Mouse (Mus musculus) c-Kit-positive CD71-negative TER-119-negative erythroid progenitor cells, embryonic 14.5 days (primary cell): ENCODE measurements around the gene Pml.

Experiments used
- DNase-seq: peaks from one replicate; pipeline ENCODE4 v3.0.0-alpha.2; 2013; ENCODE audit warnings: low read depth

Pml gene

DNA sequence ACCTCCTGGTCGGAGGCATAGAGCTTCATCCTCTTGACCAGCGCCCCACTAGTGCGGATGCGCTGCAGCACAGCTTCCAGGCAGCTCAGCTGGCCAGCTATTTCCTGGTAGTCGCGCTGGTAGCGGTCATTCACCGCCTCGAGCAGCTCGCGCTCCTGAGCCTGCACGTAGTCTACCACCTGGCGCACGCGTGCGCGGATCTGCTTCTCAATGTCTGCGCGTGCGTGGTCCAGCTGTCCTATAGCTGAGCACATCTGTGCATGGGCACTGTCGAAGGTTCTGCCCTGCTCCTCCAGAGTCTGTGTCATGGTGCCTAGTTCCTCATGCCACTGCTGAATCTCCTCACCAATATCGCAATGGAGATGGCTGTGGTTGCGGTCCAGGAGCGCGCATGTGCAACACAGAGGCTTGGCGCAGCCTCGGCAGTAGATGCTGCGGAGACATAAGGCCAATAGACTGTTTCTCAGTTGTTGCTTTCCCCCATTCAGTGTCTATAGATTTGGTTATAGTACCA is 15.0 kb downstream of the Pml start:
- no peak for DNase-seq

GRCm38 (mm10) chr9:58232374-58232773 is 17.2 kb downstream of the Pml start:
- no peak for DNase-seq

DNA sequence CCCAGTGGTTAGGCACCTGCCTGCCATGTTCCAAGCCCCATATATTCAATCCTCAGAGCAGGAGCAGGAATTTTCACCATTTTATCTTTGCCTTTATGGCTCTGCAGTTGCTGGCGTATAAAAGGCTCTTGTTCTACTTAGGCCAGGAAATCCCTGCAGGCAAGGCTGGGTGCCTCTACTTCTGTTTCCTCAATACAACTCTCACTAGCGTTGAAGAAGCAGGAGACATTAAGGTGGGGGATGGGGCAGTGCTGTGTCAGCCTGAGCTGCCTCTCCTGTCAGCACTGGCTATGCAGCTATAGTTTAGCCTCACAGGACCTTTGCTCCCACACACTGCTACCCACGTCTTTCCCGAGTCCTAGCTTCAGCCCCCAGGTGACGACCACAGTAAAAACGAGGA is 17.8 kb downstream of the Pml start:
- DNase-seq = no peak

- no peak for DNase-seq
Observed at GRCm38 (mm10) chr9:58228777-58229466, 20.7 kb downstream of the Pml start.

DNA sequence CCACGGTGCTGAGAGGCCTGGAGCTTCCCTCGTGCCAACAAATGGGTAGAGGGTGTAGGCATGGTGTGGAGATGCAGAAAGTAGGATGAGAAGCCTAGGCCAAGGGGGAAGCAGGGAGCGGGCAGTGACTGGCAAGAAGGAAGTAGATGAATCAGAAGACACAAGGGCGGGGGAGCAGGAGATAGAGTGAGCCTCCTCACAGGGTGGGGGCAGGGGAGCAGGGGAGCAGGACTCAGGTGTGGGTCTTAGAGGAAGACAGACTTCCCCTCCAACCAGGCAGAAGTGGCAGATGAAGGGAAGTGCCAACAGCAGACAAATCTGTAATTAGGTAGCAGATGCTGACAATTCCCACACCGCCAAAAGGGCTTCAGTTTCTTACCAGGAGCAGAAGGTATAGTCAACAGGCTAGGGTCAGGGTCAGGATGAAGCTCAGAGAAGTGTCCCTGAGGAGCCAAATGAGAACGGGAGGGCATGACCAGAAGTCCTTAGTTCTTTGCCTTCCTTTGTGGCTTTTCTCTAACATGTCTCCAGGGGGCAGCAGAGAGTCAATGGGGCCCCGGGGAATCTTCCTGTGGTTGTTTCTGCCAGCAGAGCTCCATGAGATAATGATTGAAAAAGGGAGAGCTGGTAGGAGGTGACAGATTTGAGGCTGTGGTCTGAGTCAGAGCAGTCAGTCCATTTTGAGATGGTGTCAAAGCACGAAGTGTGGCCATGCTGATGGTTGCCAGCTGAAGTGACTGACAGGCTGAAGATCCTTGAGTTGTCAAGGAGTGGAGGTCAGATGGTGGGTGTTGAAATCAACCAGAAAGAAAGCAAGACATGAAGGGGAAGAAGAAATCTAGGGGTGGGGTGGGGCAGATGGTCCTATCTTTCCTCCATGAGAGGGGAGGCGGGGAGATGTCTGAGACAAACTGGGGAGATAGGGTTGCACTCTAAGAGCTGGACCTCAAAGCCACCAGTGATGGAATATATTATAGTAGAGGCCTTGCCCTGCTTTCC is 23.4 kb downstream of the Pml start:
- peak; percentile 76 for DNase-seq

DNA sequence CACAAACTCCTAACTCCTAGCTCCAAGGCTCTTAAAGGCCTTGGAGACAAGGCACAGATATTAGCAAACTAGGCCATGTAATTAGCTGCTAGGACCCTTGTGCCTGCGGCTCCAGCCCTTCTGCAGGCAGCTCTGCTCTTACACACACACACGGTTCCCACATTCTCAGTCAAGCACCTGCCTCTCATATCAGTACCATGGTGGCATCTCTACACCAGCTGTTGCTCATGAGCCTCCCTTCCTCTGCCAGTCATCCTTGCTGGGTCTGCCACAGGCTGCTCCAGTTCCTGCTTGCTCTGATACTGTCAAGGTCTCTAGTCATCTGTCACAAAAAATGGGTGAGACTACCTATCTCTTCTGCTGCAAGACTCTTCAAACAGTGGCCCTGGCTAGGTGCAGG is 25.2 kb downstream of the Pml start:
- no peak for DNase-seq

DNA sequence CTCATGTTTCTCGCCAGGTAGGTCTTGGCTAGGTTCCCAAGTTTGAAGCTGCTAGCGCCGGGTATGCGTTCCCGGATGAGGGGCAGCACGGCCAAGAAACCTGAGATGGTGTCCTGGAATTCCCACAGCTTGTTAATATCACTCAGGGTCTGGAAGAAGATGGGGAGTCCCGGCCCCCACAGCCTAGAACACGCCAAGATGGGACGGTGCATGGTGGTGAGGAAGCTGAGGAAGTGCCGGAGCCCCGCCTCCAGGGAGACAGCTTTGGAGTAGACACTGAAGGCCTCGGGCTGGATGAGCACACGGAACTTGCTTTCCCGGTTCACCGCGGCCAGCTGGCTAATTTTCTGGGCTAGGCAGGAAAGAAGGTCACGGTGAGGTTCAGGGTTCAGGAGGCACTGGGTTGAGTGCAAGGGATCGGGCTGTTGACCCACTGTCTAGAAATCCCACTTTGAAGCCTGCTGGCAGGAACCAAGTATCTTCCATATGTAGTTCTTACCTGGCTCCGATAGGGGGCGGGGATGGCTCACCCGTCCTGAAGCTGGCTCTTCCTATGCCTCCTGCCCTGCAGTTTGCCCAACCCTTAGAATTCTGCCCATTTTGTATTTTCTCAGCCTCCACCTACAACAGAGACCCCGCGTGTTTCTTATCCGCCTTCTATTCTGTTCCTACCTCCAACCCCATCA is 29.2 kb downstream of the Pml start:
- DNase-seq = no peak

DNA sequence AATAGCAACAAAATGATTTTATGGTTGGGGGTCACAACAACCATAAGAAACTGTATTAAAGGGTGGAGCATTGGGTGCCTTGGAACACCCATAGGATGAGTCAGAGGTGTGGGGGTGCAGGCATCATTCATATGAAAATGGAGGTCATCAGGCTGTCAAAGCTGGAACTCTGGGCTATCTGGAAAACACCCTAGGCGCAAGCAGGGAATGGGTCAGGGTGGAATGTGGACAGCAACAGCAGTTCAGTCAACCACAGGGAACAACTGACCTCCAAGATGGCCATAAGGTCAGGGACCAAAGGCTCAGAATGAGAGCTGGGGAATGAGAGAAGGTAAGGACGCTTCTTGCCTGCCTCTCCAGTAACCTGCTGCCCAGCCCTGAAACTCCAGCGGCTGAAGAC is 31.0 kb downstream of the Pml start:
- no peak for DNase-seq

DNA sequence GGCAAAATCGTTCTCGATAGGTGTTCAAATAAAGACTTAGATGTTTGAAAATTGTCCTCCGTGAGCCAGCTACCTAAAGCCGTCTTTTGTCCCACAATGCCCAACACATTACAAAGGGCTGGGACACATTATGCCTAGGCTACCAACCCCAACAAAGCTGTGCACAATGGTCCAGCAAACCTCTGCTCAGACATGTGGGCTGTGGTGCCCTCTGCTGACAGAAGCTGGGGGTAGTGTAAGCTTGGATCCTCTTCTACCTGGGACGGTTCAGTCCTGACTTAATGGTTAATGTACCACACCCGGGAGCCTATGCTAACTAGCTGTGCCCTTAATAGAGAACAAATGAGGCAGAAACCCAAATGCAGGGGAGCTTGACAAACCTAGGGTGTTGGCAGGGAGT is 33.2 kb downstream of the Pml start:
- DNase-seq = no peak

DNA sequence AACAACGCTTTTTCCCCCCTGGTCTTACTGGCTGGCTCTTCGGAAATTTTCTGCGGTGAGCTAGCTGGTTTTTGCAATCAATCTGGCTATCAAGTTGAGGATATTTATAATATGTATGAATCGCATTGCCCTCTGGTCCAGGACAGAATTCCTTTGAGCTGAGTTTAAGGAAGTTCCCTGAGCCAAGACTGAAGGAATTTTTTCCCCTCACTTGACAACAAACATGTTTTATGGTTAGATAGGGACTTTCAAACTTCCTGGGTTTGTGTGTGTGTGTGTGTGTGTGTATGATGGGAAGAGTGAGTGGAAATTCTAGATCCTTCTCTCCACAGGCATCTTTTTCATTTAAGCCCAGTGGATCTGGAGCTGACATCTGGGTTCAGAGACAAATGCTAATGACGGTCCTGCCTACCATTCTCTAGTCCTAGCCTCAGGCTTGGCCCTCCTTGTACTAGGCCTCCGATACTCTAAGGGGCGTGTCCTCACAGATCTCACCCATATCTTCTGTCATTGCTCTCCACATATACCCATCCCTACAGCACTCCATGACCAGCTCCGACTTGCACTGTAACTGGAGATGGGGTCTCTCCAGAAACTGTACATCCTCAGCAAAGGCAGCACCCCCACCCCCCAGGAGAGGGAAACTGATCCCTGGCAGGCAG is 34.9 kb downstream of the Pml start:
- no peak for DNase-seq

DNA sequence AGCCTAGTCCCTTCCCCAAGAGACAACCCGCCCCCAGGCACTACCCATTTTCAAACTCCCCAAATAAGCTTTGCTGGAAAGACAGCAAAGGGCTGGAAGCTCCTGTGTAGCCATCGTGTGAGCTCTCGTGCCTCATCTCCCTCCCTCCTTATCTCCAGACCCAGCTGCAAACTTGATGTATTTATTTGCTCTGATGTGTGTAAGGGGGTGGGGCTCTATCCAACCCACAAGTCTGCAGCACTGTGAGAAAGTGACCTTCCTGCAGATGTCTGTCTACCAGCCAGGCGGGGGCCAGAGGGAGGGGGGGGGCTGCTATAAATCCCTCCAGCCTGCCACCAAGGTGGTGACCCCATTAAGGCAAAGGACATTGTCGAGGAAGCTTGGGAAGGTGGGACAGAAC is 35.7 kb downstream of the Pml start:
- no peak for DNase-seq

GRCm38 (mm10) chr9:58213377-58213776 is 36.2 kb downstream of the Pml start:
- no peak for DNase-seq

GRCm38 (mm10) chr9:58210304-58210627 is 39.3 kb downstream of the Pml start:
- DNase-seq = no peak

- no peak for DNase-seq
Observed at GRCm38 (mm10) chr9:58209462-58210303, 39.9 kb downstream of the Pml start.

GRCm38 (mm10) chr9:58206013-58206412 is 43.6 kb downstream of the Pml start:
- no peak for DNase-seq

DNA sequence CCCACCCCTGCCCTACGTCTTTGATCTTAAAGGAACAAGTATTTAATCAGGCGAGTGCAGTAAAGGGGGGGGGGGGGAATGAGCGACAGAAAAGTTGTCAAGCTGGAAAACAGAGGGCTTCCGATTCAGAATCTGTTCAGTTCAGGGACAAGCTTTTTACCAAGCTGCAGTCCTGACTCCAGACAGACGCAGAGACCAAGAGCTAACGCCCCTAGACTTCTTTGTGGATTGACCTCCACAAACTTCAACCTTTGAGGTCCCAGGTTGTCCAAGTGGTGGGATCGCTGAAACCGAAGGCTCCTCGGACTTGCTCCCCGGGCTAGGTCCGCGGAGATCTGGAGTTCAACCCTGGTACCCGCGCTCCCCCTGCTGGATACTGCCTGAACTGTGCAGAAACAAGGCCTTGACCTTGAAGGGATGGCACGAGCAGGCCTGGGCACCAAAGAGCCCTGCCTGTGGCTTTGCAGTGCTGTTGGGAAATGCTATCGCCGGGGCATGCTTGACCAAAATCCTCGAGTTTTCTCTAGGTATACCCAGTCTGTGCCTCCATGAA is 45.1 kb downstream of the Pml start:
- peak; percentile 83 for DNase-seq

- DNase-seq = peak; percentile 56
Observed at GRCm38 (mm10) chr9:58203516-58204447, 45.8 kb downstream of the Pml start, which contains the start of the genes Islr and Islr2. Gene Islr, minus strand, starts transcription at chr9:58204306. Gene Islr2, minus strand, starts transcription at chr9:58204319.

DNA sequence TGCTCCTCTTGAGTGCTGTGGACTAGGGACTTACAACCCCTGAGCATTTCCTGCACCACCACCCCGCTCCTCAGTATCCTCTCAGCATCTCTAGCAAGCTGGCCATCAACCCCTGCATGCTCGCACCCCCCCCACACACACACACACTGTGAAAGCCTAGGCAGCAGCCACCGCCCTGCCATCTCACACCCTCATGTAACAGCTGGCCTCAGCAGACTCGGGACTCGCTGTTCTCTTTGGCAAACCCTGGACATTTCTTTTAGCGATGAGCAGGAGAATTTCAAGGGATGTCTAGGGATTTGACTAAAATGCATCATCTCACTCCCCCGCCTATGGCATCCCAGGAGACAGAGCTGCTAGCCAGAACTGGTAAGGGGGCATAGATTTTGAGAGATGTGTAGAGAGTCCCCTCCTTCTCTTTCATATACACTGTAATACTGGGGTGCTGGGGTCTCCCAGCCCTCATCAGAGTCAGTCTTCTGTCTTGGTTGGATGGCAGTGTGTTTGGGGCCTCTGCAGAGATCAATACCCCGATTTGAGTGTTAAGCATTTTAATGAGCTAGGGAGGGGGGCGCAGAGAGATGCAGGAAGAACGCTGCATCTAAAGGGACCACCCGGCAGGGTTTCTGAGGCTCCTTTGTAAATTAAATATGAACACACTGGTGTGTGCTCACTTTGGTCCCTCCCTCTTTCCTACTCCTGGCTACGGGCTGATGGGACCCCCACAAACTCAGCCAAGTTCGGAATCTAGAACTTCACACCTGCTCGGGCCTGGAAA is 46.7 kb downstream of the Pml start:
- DNase-seq = no peak
